In genomic region chr10:66825737-66826136, GRCm38 (mm10) we compare ENCODE assay signal across 16 mouse cellular contexts.
"Had no signal": no experiment of that assay in that cellular context is flagged by ENCODE, and none has a peak within 500 bp of the region (broad histone marks: within the 10 kb centered on the region; RNA-seq: fewer than 3 reads in every experiment).

No protein-coding gene starts in this region.

- H3K27me3 ChIP-seq: neural tube, embryonic 13.5 days; neural tube, embryonic 15.5 days; stomach, embryonic 15.5 days had no signal

- H3K4me3 ChIP-seq: neural tube, embryonic 13.5 days; neural tube, embryonic 15.5 days; stomach, embryonic 15.5 days had no signal

- H3K9me3 ChIP-seq: neural tube, embryonic 13.5 days; stomach, embryonic 15.5 days had no signal

- H3K36me3 ChIP-seq: neural tube, embryonic 13.5 days; neural tube, embryonic 15.5 days; stomach, embryonic 15.5 days had no signal

- H3K27ac ChIP-seq: neural tube, embryonic 13.5 days; neural tube, embryonic 15.5 days; stomach, embryonic 15.5 days; stomach, postnatal 0 days had no signal

- DNase-seq: retina, postnatal 1 day; right cerebral cortex, adult 18-20 months; right cerebral cortex, postnatal 14 days; right cerebral cortex, postnatal 25 days; right cerebral cortex, postnatal 4 days; spleen, adult 18-20 months; thymus, adult 18-20 months; thymus, adult 2 months; thymus, postnatal 14 days; thymus, postnatal 25 days; thymus, postnatal 36 days; thymus, postnatal 4 days had no signal

- H3K4me1 ChIP-seq: neural tube, embryonic 13.5 days; neural tube, embryonic 15.5 days; stomach, embryonic 15.5 days had no signal

- H3K4me2 ChIP-seq: neural tube, embryonic 13.5 days; neural tube, embryonic 15.5 days; stomach, embryonic 15.5 days had no signal

- H3K9ac ChIP-seq: neural tube, embryonic 13.5 days; neural tube, embryonic 15.5 days; stomach, embryonic 15.5 days had no signal
